Mouse (Mus musculus) CH12.LX (cell line): ENCODE measurements around the gene Syt6. TPM values are rescaled to one million over a fixed set of nuclear protein-coding genes. Genes with fewer than 3 reads are reported as not detected.

ENCODE experiments used
- DNase-seq: peaks from one replicate; pipeline ENCODE4 v3.0.0-alpha.2; 2013; ENCODE audit errors: extremely low read depth
- H3K27ac ChIP-seq: 2 replicates; pipeline ENCODE4 v1.5.1; 2012; ENCODE audit warnings: low read depth, mild to moderate bottlenecking, control low read depth, moderate library complexity; ENCODE audit not compliant: insufficient read depth
- H3K27me3 ChIP-seq: replicated peaks from 2 replicates; pipeline ENCODE3; 2012; ENCODE audit warnings: inconsistent platforms
- H3K36me3 ChIP-seq, 2 experiments: replicated peaks in 1 of 2; 2 replicates each; pipeline versions ENCODE3 to v1.6.1; 2012; ENCODE audit warnings: inconsistent platforms in 1 of 2, low read length in 1 of 2, mild to moderate bottlenecking in 1 of 2, mixed read lengths in 1 of 2, moderate library complexity in 1 of 2; ENCODE audit not compliant: control insufficient read depth in 1 of 2, insufficient read depth in 1 of 2
- H3K4me1 ChIP-seq, 2 experiments: 2 replicates each; pipeline ENCODE4 v1.6.1; 2012; ENCODE audit warnings: inconsistent platforms in 1 of 2, moderate library complexity in 1 of 2; ENCODE audit not compliant: insufficient read depth in 2 of 2, control insufficient read depth in 1 of 2
- H3K4me2 ChIP-seq: 2 replicates; pipeline ENCODE4 v1.6.1; 2012; ENCODE audit warnings: low read depth, mild to moderate bottlenecking, control low read depth; ENCODE audit not compliant: poor library complexity, insufficient read depth, severe bottlenecking
- H3K4me3 ChIP-seq, 3 experiments: fragments of 150-350 bp in 1 of 3; sonication (generic) in 1 of 3; replicated peaks in 1 of 3; 2 replicates each; pipeline versions ENCODE3 to v1.5.1; 2011 to 2012; ENCODE audit warnings: low read depth in 2 of 3, low read length in 2 of 3, mild to moderate bottlenecking in 2 of 3, moderate library complexity in 2 of 3, control low read depth in 1 of 3, improper control_type of control experiment in 1 of 3, inconsistent platforms in 1 of 3, mixed read lengths in 1 of 3; ENCODE audit not compliant: poor library complexity in 1 of 3
- H3K79me2 ChIP-seq: replicated peaks from 2 replicates; pipeline ENCODE4 v1.6.1; 2012; ENCODE audit warnings: mild to moderate bottlenecking, moderate library complexity; ENCODE audit not compliant: control insufficient read depth, poor library complexity, insufficient read depth, severe bottlenecking; ENCODE audit errors: extremely low read depth
- H3K9ac ChIP-seq: 2 replicates; pipeline ENCODE4 v1.6.1; 2012; ENCODE audit warnings: low read depth, mild to moderate bottlenecking, control low read depth, moderate library complexity; ENCODE audit not compliant: insufficient read depth
- H3K9me3 ChIP-seq: replicated peaks from 2 replicates; pipeline ENCODE3; 2012; ENCODE audit warnings: low read length, inconsistent platforms, mixed read lengths
- BHLHE40 ChIP-seq: IDR thresholded peaks from 2 replicates; pipeline ENCODE4 v1.6.1; 2011; ENCODE audit warnings: mild to moderate bottlenecking, low read depth, low read length, improper control_type of control experiment
- CHD2 ChIP-seq: IDR thresholded peaks from 2 replicates; pipeline ENCODE4 v1.6.1; 2011; ENCODE audit warnings: low read length, improper control_type of control experiment
- CTCF ChIP-seq, 2 experiments: IDR thresholded peaks in 1 of 2; conservative IDR thresholded peaks in 1 of 2; 2 replicates each; pipeline ENCODE4 v1.5.1; 2011 to 2012; ENCODE audit warnings: low read depth in 2 of 2, low read length in 2 of 2, improper control_type of control experiment in 1 of 2, inconsistent platforms in 1 of 2, mild to moderate bottlenecking in 1 of 2, moderate library complexity in 1 of 2
- GABPA ChIP-seq: IDR thresholded peaks from 2 replicates; pipeline ENCODE4 v1.6.1; 2012; ENCODE audit warnings: low read depth, low read length, improper control_type of control experiment, inconsistent platforms; ENCODE audit not compliant: insufficient replicate concordance
- IRF4 ChIP-seq: IDR thresholded peaks from 2 replicates; pipeline ENCODE4 v1.6.1; 2014; ENCODE audit warnings: low read depth, mild to moderate bottlenecking, inconsistent platforms, low read length, improper control_type of control experiment
- JUND ChIP-seq: conservative IDR thresholded peaks from 2 replicates; pipeline ENCODE4 v1.6.1; 2011; ENCODE audit warnings: low read depth, low read length, improper control_type of control experiment
- KAT2A ChIP-seq: IDR thresholded peaks from 2 replicates; pipeline ENCODE4 v1.6.1; 2012; ENCODE audit warnings: low read length, improper control_type of control experiment, inconsistent platforms; ENCODE audit not compliant: insufficient replicate concordance
- MAX ChIP-seq: IDR thresholded peaks from 2 replicates; pipeline ENCODE4 v1.6.1; 2011; ENCODE audit warnings: low read length, improper control_type of control experiment
- MAZ ChIP-seq: IDR thresholded peaks from 2 replicates; pipeline ENCODE4 v1.6.1; 2012; ENCODE audit warnings: low read depth, mild to moderate bottlenecking, inconsistent platforms, low read length, improper control_type of control experiment, moderate library complexity
- MXI1 ChIP-seq: IDR thresholded peaks from 2 replicates; pipeline ENCODE4 v1.6.1; 2011; ENCODE audit warnings: mild to moderate bottlenecking, low read depth, low read length, improper control_type of control experiment
- MYC ChIP-seq: IDR thresholded peaks from 2 replicates; pipeline ENCODE4 v1.6.1; 2011; ENCODE audit warnings: low read depth, mild to moderate bottlenecking, improper control_type of control experiment, low read length
- NELFE ChIP-seq: IDR thresholded peaks from 2 replicates; pipeline ENCODE4 v1.6.1; 2011; ENCODE audit warnings: low read depth, low read length, improper control_type of control experiment
- PAX5 ChIP-seq: IDR thresholded peaks from 2 replicates; pipeline ENCODE4 v1.6.1; 2012; ENCODE audit warnings: low read length, inconsistent platforms, mixed read lengths
- POLR2A ChIP-seq: IDR thresholded peaks from 2 replicates; pipeline ENCODE4 v1.6.1; 2011; ENCODE audit warnings: low read depth, mild to moderate bottlenecking, improper control_type of control experiment, low read length
- RAD21 ChIP-seq: IDR thresholded peaks from 2 replicates; pipeline ENCODE4 v1.6.1; 2011; ENCODE audit warnings: low read depth, mild to moderate bottlenecking, low read length, improper control_type of control experiment, moderate library complexity
- SIN3A ChIP-seq: IDR thresholded peaks from 2 replicates; pipeline ENCODE4 v1.6.1; 2012; ENCODE audit warnings: low read length, improper control_type of control experiment, inconsistent platforms
- SMC3 ChIP-seq: IDR thresholded peaks from 2 replicates; pipeline ENCODE4 v1.6.1; 2011; ENCODE audit warnings: low read depth, low read length, improper control_type of control experiment
- TBP ChIP-seq: conservative IDR thresholded peaks from 2 replicates; pipeline ENCODE4 v1.6.1; 2011; ENCODE audit warnings: low read depth, low read length, improper control_type of control experiment
- TCF12 ChIP-seq: IDR thresholded peaks from 2 replicates; pipeline ENCODE4 v1.6.1; 2014; ENCODE audit warnings: low read depth, mild to moderate bottlenecking, inconsistent platforms, low read length, improper control_type of control experiment
- UBTF ChIP-seq: IDR thresholded peaks from 2 replicates; pipeline ENCODE4 v1.6.1; 2012; ENCODE audit warnings: low read depth, mild to moderate bottlenecking, inconsistent platforms, low read length, improper control_type of control experiment, moderate library complexity
- USF1 ChIP-seq: IDR thresholded peaks from 2 replicates; pipeline ENCODE4 v1.6.1; 2014; ENCODE audit warnings: low read depth, mild to moderate bottlenecking, inconsistent platforms, low read length, improper control_type of control experiment
- ZC3H11A ChIP-seq: IDR thresholded peaks from 2 replicates; pipeline ENCODE4 v1.6.1; 2012; ENCODE audit warnings: low read depth, mild to moderate bottlenecking, inconsistent platforms, low read length, improper control_type of control experiment
- ZKSCAN1 ChIP-seq: IDR thresholded peaks from 2 replicates; pipeline ENCODE4 v1.6.1; 2012; ENCODE audit warnings: low read depth, inconsistent platforms, low read length, improper control_type of control experiment, borderline replicate concordance
- ZMIZ1 ChIP-seq: IDR thresholded peaks from 2 replicates; pipeline ENCODE4 v1.6.1; 2012; ENCODE audit warnings: low read depth, mild to moderate bottlenecking, inconsistent platforms, low read length, improper control_type of control experiment
- dilution Hi-C: fragments of 300-500 bp; cut with MboI; formaldehyde crosslinking; loops from 2 replicates; pipeline ENCODE4 v1.14.3; 2020; ENCODE audit warnings: low sequenced_read_pairs; ENCODE audit not compliant: extremely low pct_unique_long_range_greater_than_20kb, extremely low pct_ligation_motif_present
- in situ Hi-C: fragments of 300-500 bp; cut with MboI; formaldehyde crosslinking; loops from 3 replicates; pipeline ENCODE4 v1.14.3; 2019; ENCODE audit warnings: low sequenced_read_pairs, low pct_ligation_motif_present, low pct_unique_long_range_greater_than_20kb, mixed read lengths
- polyA plus RNA-seq: library from polyadenylated mRNA; unstranded; fragments of >175 nt; gene quantifications from 2 replicates; pipeline ENCODE4 v1.2.1, GENCODE M21; 2012; ENCODE audit warnings: low read depth; ENCODE audit not compliant: insufficient read length
- total RNA-seq, 2 experiments: library from RNA; depleted of rRNA; stranded (reverse); fragments of 300-350 nt in 1 of 2; fragments of >200 nt in 1 of 2; gene quantifications; 2 replicates each; pipeline ENCODE4 v1.2.3; 2012 to 2014

Gene Syt6
- total and polyA plus RNA-seq, 3 experiments, result not detected

DNA sequence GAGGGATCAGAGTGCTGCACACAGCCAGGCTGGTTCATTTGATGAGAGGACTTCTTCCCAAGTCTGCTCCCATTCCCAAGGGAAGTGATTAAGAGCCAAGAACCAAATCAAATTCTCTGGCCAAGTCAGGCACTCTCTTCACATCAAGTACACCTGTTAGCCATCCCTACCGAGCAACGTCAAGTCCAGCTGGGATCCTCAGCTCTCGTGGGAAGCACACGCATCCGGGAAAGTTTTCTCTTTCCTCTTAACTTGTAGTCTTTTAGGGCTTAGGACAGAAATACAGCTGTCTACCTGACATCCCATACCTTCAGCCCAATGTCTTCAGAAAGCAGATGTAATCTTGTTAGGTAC lies 108.9 kb downstream of the Syt6 start:
- Histone ChIP-seq H3K4me3 (no peak overlapping the region), H3K36me3 (no peaks in the 10 kb centered on the region), H3K9ac (no peak overlapping the region), H3K27me3 (no peaks in the 10 kb centered on the region), H3K4me2 (no peak overlapping the region), H3K27ac (no peak overlapping the region), H3K9me3 (peaks cover 5% of the 10 kb centered on the region), H3K79me2 (no peaks in the 10 kb centered on the region), H3K4me1 (peaks cover 10 to 27% of the 10 kb centered on the region in 2 experiments)
- in situ Hi-C loops (no loop called here), dilution Hi-C loops (no loop called here)
- DNase-seq, result no peak
- TF ChIP-seq POLR2A, result no peak
- no peak for TF ChIP-seq UBTF
- TF ChIP-seq GABPA, result no peak
- TF ChIP-seq TCF12, result no peak
- TF ChIP-seq USF1, result no peak
- no peak for TF ChIP-seq ZMIZ1
- TF ChIP-seq SIN3A, result no peak
- TF ChIP-seq BHLHE40, result no peak
- TF ChIP-seq TBP, result no peak
- TF ChIP-seq MYC, result no peak

DNA sequence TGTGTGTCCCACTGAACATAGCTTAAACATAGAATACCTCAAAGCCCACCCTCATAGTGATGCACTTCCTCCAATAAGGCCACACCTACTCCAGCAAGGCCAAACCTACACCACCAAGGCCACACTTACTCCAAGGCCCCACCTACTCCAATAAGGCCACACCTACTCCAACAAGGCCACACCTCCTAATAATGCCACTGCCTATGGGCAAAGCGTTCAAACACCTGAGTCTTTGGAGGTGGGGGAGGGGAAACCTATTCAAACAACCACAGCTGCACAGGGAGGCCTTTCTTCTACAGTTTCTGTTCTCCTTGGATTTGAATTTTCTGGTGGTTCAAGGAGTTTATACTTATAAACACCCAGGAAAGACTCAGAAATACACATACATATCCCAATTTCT lies 114.0 kb downstream of the Syt6 start:
- no peak overlapping the region for H3K9ac ChIP-seq
- no peak overlapping the region for H3K4me3 ChIP-seq
- dilution Hi-C loops, result no loop called here
- H3K4me1 ChIP-seq, result peaks cover 7 to 30% of the 10 kb centered on the region in 2 experiments
- peak; percentile 72 for DNase-seq
- H3K27me3 ChIP-seq, result no peaks in the 10 kb centered on the region
- no peaks in the 10 kb centered on the region for H3K79me2 ChIP-seq
- H3K4me2 ChIP-seq, result no peak overlapping the region
- in situ Hi-C loops, result no loop called here
- H3K36me3 ChIP-seq, result no peaks in the 10 kb centered on the region
- TF ChIP-seq ZKSCAN1, result no peak
- TF ChIP-seq MAZ, result no peak
- TF ChIP-seq CHD2, result peak; percentile 53; the same call in 1 of the 2 replicates
- TF ChIP-seq, all 38 proteins: peak for 1
- Histone ChIP-seq H3K9me3 (no peaks in the 10 kb centered on the region), H3K27ac (no peak overlapping the region)

DNA sequence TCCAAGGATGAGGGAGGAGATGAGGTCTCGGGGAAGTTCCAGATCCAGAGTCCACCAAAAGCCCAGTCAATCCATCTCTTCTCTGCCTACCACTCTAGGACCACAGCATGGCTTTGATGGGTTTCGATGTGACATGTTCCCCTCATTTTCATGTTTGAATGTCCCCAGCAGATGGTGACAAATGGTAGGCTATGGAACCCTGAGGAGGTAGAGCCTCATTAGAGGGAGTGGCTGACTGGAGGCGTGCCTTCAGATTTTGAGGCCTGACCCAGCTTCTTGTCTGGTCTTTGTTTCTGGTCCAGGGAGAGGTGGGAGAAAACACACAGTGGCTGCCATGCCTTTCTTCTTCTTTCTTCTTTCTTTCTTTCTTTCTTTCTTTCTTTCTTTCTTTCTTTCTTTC lies 115.5 kb downstream of the Syt6 start:
- DNase-seq, result peak; percentile 87
- H3K36me3 ChIP-seq, result no peaks in the 10 kb centered on the region
- in situ Hi-C loops (loop anchor here (5.0 to 10.0 kb wide), 2 partner anchors 47 to 414 kb away; partner anchors contain the start of genes Gm10964 and Olfml3), dilution Hi-C loops (no loop called here)
- no peak overlapping the region for H3K27ac ChIP-seq
- no peaks in the 10 kb centered on the region for H3K27me3 ChIP-seq
- TF ChIP-seq IRF4 (0 out of 2 replicates have a peak, but pooled peaks have one; percentile 22), ZC3H11A (peak; percentile 71), MXI1 (peak; percentile 40; the same call in 1 of the 2 replicates), JUND (0 out of 2 replicates have a peak, but pooled peaks have one; percentile 25), MYC (peak; percentile 90), SIN3A (peak; percentile 68; the same call in 1 of the 2 replicates), CHD2 (no peak), RAD21 (peak; percentile 100), MAX (peak; percentile 82), PAX5 (no peak), KAT2A (no peak), SMC3 (peak; percentile 94), NELFE (0 out of 2 replicates have a peak, but pooled peaks have one; percentile 30), MAZ (0 out of 2 replicates have a peak, but pooled peaks have one; percentile 30), CTCF (conservative IDR thresholded peaks at IDR 0.05 in 1 of 2, IDR thresholded peaks at IDR 0.05 in 1 of 2; ENCODE audit: low read depth in 2 of 2, low read length in 2 of 2) (peak; percentile 26 to 90; a peak in 2 of 4 replicates)
- H3K9ac ChIP-seq, result no peak overlapping the region
- H3K4me1 ChIP-seq, result peaks cover 7 to 29% of the 10 kb centered on the region in 2 experiments
- H3K4me2 ChIP-seq, result no peak overlapping the region
- no peaks in the 10 kb centered on the region for H3K9me3 ChIP-seq
- no peak overlapping the region for H3K4me3 ChIP-seq
- no peaks in the 10 kb centered on the region for H3K79me2 ChIP-seq
